Mouse (Mus musculus) lung, postnatal 4 days (tissue): Measurements from ENCODE around the gene Spns1.
"Not testable (repeated sequence)": the region's sequence is repeated elsewhere in the genome, so short reads cannot be mapped to it uniquely, and the experiment has no call there.

Source experiments
- DNase-seq, 2 experiments: peaks; one replicate each; pipeline ENCODE4 v3.0.0; 2021

The Spns1 gene

DNA sequence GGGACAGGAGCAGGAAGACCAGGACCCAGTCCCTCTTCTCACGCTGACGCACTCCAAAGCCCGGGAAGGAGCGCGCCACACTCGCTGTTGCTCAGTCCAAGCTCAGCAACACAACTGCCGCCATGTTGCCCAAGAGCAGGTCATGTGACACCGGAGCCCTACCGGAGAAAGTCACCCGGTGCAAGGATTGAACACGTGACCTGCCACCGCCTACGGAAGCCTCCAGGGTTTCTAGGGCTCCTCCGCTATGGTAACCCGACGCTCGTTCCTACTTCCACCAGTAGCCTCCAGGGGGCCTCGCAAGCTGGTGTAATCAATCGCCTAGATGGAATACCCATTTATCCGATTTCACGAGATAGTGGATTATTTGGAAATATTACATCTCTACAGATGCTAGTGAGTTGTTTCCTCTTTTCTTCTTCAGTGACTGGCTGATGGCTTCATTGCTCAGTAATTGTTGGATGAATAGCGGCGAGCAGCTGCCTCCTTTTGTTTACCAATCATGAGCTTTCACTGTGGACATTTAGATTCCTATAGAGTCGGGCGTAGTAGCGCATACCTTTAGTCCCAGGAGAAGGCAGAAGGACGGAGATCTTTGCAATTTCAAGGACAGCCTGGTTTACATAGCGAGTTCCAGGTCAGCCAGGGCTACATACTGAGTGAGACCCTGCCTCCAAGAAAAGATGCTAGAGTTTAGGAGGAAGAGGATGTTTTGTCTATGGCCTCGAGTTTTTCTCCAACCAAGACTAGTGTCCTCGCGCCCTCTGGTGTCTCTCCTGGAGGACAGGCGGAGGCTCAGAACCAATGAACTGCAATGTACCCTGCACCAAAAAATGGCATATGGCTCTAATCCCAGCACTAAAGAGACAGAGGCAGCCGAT, at the start of gene Spns1:
Gene Spns1, minus strand, starts transcription at position 173 of the 881 bp plus-strand sequence.
- peak; percentile 95 to 96 for DNase-seq

DNA sequence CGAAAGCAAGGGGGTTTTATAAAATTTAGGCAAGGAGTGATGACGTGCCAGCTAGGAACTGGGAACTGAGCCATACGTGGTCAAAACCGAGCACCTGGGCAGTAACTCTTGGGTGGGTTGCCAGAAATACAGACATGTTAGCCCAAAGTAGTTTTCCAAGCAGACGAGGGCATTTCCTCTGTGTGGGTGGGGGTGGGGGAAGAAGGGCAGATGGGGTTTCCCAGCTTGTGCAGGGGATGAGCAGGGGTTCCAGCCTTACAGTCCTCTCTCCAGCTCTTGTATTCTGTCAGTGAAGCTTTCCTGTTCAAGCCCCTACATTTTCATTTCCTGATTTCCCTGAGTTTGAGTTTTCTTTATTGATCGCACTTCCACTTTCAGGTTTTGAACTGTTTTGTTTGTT, 46.9 kb upstream of the Spns1 start:
- no peak for DNase-seq

DNA sequence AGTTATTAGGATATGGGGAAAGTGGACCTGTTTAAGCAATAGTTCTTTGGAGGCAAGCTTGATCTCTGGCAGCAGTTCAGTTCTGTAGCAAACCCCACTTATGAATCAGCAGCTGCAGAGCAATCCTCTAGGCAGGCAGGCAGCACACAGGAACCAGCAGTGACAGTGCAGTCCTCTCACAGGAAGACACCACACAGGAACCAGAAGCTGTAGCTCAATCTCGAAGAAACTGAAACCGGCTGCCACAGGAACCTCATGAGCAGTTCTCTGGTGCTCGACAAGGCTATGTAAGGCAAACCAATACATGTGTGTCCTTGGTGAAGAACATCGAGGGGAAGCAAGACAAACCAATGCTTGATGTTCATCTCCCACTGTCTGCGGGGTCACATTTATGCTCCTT, 44.5 kb upstream of the Spns1 start:
- no peak for DNase-seq

DNA sequence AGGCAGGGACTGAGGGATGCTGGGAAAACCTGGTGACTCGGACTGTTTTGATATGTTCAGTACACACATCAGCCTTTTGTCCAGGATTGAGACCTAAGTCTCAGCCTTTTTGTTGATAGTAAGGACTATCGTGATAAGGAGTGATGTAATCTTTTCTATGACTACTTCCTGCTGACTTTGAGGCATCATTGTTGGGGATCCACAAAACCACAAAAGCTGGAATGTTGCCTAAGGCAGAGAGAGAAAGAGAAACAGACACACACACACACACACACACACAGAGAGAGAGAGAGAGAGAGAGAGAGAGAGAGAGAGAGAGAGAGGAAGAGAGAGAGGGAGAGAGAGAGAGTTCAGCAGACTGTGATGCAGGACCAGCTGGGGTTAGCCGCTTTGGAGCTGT, 41.2 kb upstream of the Spns1 start:
- DNase-seq: no peak

DNA sequence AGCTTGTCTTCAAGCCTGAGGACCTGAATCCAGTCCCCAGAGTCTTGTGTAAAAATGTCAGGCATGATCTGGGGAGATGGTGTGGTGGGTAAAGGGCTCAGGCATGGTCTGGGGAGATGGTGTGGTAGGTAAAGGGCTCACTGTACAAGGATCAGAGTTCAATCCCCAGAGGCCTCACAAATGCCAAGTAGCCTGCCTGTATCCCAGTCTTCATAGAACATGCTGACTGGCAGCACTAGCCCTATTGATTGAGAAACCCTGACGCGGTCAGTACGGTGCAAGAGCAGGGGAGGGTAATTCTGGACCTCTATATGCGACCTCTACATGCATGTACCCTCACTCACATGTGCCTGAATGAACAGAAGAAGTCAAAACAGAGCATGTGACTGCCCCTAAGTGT, 40.4 kb upstream of the Spns1 start:
- no peak for DNase-seq

DNA sequence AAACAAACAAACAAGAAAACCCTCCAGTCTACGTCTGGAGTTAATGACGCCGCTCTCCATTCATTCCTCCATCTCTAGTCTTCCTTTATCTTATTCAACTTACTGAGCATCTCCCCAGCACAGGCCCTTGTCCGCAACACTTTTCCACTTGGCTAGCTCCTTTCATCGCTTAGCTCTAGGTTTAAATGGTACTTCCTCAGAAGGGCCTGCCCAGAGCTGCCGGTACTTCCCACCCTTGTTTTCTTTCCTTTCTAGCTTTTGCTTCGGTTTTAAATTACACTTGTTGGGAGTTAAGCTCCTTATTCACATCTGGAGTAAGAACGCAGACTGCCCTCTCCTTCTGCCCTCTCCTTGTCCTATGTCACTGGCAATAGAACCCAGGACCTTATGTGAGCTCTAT, 39.8 kb upstream of the Spns1 start:
- no peak for DNase-seq

DNA sequence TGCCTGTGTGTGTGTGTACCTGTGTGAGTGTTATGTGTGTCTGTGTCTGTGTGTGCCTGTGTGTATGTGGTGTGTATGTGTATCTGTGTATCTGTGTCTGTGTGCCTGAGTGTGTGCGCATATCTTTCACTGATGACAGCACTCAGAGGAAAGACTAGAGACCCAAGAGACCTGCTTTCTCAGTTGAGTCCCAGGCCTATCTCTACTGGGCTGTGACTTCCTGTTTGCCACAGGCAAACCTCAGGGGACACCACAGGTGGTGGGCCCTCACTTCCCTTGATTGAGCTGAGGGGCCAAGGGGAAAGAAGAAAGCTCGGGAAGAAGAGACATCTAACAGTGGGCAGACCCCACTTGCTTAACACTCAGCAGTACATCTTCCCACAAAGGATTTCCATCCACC, 39.4 kb upstream of the Spns1 start:
- no peak for DNase-seq

DNA sequence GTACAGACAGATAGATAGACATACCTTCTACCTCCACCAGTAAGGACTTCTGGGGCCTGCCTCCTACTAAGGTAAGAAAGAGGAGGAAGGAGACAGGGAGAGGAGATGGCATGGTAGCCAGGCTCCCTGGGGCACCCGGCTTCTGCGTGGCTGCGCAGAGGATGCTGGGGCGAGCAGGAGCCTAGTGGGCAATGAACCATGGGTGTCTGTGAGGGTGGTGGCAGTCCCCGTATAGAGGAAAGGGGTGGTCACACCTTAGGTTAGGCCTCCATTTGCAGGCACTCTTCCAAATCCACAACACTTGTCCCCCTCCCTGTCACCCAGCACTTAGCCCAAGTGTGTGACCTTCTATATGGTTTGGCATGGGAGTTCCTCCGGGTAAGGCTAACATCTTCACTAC, 37.5 kb upstream of the Spns1 start, which contains the start of gene Cd19:
Gene Cd19, minus strand, starts transcription at position 165 of the 400 bp plus-strand sequence.
- DNase-seq: no peak

DNA sequence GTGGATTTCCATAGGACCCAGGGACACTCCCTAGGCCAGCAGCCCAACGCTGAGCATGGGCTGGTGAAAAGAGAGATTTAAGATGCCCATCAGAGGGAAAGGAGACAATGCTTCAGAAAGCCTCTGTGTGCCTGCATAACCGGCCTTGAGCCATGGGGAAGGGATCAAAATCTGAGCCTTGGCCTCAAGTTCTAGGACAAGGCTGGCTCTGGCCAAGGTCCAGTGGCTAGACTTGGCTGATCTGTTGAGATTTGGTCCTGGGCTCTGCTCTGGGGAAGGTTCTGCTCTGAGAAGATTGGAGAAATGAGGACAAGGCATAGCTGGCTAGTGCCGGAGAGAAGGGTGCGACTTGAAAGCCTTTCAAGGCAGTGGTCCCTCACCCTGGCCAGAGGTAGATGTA, 33.8 kb upstream of the Spns1 start:
- DNase-seq: no peak

DNA sequence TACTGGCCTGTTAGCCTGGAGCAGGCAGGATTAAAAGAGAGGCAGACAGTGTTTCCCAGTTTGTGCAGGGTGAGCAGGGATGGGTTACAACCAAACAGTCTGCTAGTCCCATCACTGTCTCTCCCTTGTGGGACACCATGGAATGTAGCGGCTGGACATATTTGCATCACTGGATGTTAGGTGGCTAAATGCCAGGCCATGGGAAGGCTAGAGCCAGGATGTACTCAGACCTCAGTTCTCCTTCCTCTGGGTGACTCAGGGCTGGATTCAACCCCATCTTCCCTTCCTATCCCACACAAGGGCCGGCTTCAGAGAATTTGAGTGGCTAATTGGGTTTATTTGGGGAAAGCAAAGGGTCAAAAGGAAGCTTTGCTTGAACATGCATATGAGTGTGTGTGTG, 31.4 kb upstream of the Spns1 start:
- DNase-seq: no peak

DNA sequence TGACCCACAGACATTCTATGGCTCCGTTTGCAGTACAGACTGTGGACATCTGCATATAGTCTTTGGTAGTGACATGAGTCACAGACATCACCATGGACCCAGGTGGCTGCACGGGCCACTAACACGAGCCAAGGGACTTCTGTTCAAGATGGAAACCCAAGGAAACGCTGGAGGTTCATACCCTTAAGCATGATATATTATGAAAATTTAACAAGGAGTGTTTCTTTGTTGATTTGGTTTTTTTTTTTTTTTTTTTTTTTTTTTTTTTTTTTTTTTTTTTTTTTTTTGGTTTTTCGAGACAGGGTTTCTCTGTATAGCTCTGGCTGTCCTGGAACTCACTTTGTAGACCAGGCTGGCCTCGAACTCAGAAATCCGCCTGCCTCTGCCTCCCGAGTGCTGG, 25.3 kb upstream of the Spns1 start:
- DNase-seq: not testable (repeated sequence)

DNA sequence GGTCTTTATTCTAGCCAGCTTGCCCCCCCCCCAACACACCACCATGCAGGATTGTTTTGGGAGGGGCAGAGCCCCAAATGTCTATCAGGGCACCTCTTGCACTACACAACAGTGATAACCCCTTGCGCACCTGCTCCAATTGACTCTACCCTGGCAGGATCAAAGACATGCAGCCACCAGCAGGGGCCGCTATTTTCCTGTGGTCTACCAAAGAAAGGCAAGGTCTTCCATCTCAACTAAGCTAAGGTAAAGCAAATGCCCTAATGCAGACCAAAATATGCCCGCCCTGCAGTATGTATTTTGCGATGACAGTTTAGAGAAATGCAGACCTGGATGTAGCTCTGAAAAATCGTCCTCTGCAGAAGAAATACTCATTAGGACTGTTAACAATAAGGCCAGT, 22.3 kb upstream of the Spns1 start:
- peak; percentile 73 to 88 for DNase-seq

DNA sequence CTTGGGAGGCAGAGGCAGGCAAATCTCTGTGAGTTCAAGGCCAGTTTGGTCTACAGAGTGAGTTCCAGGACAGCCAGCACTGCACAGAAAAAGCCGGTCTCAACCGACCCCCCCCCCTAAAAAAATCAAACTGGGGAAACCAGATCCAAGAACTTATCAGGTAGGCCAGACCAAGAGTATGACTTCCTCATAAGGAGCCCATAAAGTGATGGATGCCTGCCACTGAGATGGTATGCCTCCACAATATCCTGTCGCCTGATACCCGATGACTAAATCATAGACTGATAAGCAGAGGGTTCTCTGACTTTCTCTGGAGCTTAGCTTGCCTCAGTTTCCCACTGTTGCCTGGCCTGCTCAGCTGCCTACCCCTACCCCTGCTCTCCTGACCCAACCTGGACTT, 20.6 kb upstream of the Spns1 start:
- no peak for DNase-seq

DNA sequence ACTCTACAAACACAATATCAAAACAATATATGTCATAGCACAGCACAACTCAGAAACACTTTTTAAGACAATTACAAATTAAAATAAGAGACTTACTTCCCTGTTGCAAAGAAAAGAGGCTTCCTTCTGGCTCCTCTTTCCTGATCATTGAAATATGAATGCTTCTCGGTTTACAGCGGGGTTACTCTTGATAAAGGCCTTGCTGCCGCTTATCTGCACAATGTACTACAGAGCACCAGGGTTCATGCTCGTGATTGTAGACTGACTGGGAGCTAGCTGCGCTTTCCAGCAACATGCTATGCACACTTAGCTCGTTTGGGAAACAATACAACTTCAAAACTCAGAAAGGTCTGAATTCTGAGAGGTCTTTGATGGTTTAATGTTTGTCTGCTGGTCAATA, 20.0 kb upstream of the Spns1 start:
- no peak for DNase-seq

DNA sequence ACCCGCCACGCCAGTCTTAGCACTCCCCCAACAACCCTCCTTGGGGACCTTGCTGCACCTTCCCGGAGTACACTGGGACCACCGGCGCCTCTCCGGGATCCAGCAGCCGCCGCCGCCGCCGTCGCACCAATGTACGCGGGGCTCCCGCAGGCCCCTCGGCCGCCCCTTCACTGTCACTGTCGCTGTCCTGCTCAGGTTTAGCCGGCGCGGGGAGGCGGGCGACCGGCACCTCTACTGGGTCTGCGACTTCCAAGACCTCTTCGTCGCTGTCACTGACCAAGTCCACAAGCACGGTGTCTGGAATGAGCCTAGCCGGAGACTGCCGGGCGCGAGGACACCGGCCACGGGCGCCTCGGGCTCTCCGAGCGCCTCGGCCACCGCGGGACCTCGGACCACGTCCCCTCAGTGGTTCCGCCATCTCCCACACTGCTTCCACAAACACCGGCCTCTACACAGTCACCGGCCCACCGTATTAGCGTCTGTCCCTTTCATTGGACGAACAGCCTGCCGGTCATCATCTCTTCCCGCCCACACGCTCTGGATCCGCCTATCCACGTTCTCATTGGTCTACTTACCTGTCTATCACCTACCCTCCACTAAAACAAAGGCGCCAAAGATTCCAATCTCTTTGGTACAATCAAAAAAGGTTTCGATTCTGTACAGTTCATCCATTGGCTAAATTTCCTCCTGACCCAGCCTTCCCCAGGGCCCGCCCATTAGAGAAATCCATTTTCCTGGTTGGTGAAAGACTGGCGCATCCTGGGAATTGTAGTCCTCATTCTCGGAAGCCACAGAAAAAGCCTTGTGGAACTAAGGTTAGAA, 19.3 kb upstream of the Spns1 start, which contains the start of gene Nfatc2ip:
Gene Nfatc2ip, minus strand, starts transcription at position 440 of the 822 bp plus-strand sequence.
- DNase-seq: peak; percentile 95 to 96

DNA sequence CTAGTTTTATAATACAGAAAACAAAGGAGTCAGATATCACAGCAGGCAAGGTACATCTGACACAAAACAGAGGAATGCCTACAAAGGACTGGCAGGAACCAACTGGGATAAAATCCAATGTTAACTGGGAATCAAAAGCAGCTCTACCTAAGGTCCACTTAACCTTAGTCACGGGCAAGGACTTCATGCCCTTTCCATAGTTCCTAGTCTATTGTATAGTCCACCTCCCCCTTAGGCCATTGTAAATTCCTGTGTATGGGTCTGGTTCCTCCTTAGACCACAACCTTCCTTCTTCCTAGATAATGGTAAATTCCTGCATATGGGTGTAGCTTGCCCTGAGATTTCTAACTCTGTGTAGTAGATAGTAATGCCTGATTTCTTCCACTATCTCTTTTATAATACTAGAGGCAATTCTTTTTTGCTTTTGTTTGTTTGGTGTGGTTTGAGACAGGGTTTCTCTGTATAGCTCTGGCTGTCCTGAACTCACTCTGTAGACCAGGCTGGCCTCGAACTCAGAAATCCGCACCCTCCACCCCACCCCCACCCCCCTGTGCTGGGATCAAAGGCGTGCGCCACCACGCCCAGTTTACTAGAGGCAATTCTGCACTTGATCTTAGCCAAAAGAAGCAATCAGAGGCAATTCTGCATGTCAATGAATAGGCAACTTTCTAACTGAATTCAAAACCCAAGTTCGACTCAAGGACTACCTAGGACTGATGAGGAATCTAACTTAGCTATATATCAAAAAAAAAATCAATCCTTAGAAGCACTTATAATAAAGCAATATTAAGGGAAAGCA, 15.0 kb upstream of the Spns1 start:
- not testable (repeated sequence) for DNase-seq

DNA sequence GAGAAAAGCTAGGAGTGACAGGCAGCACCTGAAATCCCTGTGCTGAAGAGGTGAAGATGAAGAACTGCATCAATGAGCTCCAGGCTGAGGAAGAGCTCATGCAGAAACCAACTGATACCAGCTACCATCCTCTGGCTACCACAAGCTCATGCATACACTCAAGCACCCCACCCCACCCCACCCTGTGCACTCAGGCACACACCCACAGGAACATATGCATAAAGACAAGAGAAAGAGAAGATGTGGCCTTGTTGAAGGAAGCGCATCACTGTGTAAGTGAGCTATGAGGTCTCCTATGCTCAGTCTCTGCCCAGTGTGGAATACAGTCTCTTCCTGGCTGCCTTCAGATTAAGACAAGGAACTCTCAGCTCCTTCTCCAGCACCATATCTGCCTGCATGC, 10.9 kb upstream of the Spns1 start:
- DNase-seq: no peak

DNA sequence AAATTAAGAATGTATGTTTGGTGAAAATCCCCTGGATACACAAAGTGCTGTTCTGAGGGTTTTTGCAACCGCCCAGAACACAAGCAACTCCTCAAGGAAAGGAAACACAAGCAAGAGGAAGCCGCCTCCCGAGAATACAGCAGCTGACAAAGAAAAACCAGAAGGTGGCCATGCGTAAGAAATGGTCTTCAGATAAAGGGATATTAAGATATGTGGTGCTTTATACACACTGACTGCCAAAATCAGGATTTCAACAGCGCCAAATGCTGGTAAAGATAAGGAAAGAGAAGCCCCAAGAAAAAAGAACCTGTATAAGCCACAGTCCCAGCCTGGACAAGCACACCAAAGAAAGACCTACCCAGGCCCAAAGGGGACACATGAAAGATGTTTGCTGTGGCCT, 6.3 kb upstream of the Spns1 start:
- DNase-seq: no peak

DNA sequence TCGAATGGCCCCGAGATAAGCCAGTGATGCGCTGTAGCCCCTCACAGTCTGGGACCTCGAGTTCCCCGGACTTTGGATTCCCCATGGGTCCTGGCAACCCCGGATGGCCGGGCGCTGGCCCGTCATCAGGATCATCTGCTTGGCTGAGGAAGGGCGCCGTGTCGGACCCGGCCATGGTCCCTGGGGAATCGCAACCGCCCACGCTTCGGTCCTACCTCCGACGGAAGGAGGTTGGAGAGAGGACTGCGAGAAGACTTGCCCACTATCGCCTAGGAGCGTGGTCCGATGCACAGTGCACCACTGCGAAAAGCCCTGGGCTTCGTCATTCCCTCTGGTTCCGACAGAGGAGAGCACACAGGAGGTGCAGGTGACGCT, 360 bp downstream of the Spns1 start:
- DNase-seq: no peak

DNA sequence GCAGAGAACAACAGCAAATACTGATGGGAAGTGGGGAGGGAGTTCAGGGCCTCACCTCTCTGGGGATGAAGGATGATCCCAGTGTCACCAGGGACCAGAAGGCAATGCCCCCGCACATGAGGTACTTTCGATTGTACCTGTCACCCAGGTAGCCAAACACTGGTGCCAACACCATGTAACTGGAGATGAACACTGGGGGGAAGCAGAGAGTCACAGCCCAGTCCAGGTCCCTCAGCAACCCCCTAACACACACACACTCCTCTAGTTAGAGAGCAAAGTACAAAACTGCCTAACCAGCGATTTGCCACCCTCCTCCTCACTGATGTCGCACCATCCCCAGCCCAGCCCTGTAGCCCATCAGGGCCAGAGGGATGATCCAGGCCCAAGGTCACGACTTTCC, 2.2 kb downstream of the Spns1 start:
- DNase-seq: peak in 1 of 2 experiments; percentile 11

DNA sequence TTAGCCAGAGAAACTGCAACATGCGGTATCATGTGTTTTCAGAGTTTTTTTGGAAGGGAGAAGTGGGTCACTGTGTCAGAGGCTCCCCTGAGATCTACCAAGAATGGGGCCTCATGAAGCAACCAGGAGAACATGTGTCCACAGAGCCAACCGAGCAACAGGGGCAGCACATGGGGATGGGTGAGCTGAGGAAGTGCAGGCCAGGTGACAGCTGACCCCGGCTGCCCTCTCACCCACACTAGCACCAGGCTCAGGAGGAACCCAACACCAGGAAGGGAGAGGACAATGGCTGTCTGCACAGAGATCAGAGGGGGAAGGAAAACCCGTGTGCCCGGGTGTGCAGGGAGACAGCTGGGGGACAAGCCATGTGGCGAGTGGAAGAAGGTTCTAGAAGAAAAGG, 2.7 kb downstream of the Spns1 start:
- peak; percentile 53 to 63 for DNase-seq

DNA sequence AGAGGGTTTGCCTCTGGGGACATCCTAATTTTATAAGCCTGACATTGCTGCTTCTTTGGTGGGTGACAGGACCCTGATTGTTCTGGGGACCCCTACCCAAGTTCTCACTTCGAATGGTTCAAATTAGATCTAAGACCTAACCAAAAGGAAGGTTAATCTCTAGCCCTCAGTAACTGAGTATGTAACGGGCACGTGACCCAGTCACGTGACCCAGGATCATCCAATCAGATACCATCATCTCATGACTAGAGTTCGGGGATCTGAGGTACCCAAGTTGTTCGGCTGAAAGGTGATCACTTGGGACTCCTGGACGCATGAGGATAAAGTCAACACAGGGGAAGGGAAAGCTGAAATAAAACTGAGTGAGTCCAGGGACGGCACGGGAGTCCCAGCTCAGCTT, 4.2 kb downstream of the Spns1 start:
- DNase-seq: no peak

DNA sequence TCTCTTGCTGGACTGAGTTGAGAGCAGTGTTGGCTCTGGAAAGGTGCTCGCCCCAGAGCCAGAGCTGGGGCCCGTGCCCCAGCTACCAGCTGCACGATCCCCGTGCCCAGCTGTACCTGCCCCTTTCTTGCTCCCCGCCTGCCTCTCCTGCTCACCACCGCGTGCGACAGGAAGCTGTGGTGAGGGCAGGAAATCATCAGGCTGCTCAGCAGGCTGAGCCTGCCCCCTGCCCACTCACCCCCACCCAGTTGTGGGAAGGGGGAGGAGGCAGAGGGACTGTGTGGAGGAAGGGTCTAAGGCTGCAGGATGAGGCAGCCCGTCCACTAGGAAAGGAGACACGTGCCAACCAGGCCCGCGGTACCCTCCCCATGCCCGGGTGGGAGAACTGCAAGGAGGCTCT, 7.9 kb downstream of the Spns1 start, which contains the start of gene Lat:
Gene Lat, minus strand, starts transcription at position 178 of the 400 bp plus-strand sequence.
- peak; percentile 39 to 59 for DNase-seq
